Mouse (Mus musculus) liver, adult 2 months (tissue): ENCODE results near the gene Prss33.
A peak's percentile ranks its signal among the peaks of the same experiment; 100 is the strongest.

Experiments used
- CTCF ChIP-seq: fragments of 200-500 bp; IDR thresholded peaks from 2 replicates; pipeline ENCODE4 v1.5.1; 2011; ENCODE audit warnings: low read depth, low read length, control low read depth
- POLR2A ChIP-seq: fragments of 200-500 bp; IDR thresholded peaks from 2 replicates; pipeline ENCODE4 v1.6.1; 2011; ENCODE audit warnings: low read length, control low read depth; ENCODE audit not compliant: insufficient read depth; ENCODE audit errors: extremely low read depth

GRCm38 (mm10) chr17:23806867-23807266 lies 29.0 kb downstream of the Prss33 start:
- TF ChIP-seq CTCF (peak; percentile 44), POLR2A (no peak)
